Mouse (Mus musculus) lung, embryonic 16.5 days (tissue): ENCODE results near the gene Ncapg2. TPM values are rescaled to one million over a fixed set of nuclear protein-coding genes. Genes with fewer than 3 reads are reported as not detected.

ENCODE experiments used
- ATAC-seq: fragments of 200-750 bp; cut with Nextera tagmentation; 2 replicates; pipeline ENCODE4 v1.8.0; 2017; ENCODE audit warnings: low read depth, mild to moderate bottlenecking, moderate library complexity
- H3K27ac ChIP-seq: fragments of 300-500 bp; sonication (generic); 2 replicates; pipeline ENCODE4 v1.5.1; 2014; ENCODE audit warnings: mild to moderate bottlenecking, control low read depth, low read length
- H3K27me3 ChIP-seq: fragments of 300-500 bp; sonication (generic); 2 replicates; pipeline ENCODE4 v1.6.1; 2014; ENCODE audit warnings: low read depth, low read length, mixed read lengths; ENCODE audit not compliant: control insufficient read depth, insufficient read depth
- H3K36me3 ChIP-seq: fragments of 300-500 bp; sonication (generic); 2 replicates; pipeline ENCODE4 v1.6.1; 2014; ENCODE audit warnings: low read length; ENCODE audit not compliant: control insufficient read depth, insufficient read depth
- H3K4me1 ChIP-seq: fragments of 300-500 bp; sonication (generic); replicated peaks from 2 replicates; pipeline ENCODE4 v1.6.1; 2014; ENCODE audit warnings: low read length, mixed read lengths; ENCODE audit not compliant: control insufficient read depth, insufficient read depth
- H3K4me2 ChIP-seq: fragments of 300-500 bp; sonication (generic); 2 replicates; pipeline ENCODE4 v1.6.1; 2014; ENCODE audit warnings: low read depth, low read length, control low read depth
- H3K4me3 ChIP-seq: fragments of 300-500 bp; sonication (generic); 2 replicates; pipeline ENCODE4 v1.5.1; 2014; ENCODE audit warnings: mild to moderate bottlenecking, low read length, control low read depth
- H3K9ac ChIP-seq: fragments of 300-500 bp; sonication (generic); 2 replicates; pipeline ENCODE4 v1.6.1; 2014; ENCODE audit warnings: low read length, control low read depth
- H3K9me3 ChIP-seq: fragments of 300-500 bp; sonication (generic); 2 replicates; pipeline ENCODE4 v1.6.1; 2016; ENCODE audit warnings: low read length; ENCODE audit not compliant: control insufficient read depth
- WGBS: fragments of 180-500 bp; shearing (Covaris S2); extraction: QIAGEN DNeasy Blood & Tissue Kit; methylation state at CpG from one replicate; pipeline ENCODE4 v1.1.7; 2014; 5-methylcytosine and 5-hydroxymethylcytosine counted together
- polyA plus RNA-seq: library from polyadenylated mRNA; unstranded; fragments of >200 nt; fragmentation: Nextera tagmentation; extraction: Ambion mirVana; gene quantifications from 2 replicates; pipeline ENCODE4 v1.2.1, GENCODE M21; 2015

Ncapg2 gene
- polyA plus RNA-seq, 1 experiment from 2014 or later, result 46.4 TPM

- Histone ChIP-seq H3K4me3 (no peak overlapping the region), H3K27ac (no peak overlapping the region), H3K9ac (no peak overlapping the region), H3K4me1 (no peaks in the 10 kb centered on the region), H3K27me3 (no peaks in the 10 kb centered on the region), H3K4me2 (no peak overlapping the region), H3K9me3 (no peaks in the 10 kb centered on the region), H3K36me3 (no peaks in the 10 kb centered on the region)
- WGBS, result 55% methylated on average over 2 of the region's 2 CpGs
- no peak for ATAC-seq
These were observed 10.9 kb upstream of the Ncapg2 start for GRCm38 (mm10) chr12:116394327-116394726.

- Histone ChIP-seq H3K4me2 (no peak overlapping the region), H3K4me3 (no peak overlapping the region), H3K36me3 (no peaks in the 10 kb centered on the region), H3K9me3 (no peaks in the 10 kb centered on the region), H3K27ac (no peak overlapping the region), H3K4me1 (no peaks in the 10 kb centered on the region), H3K27me3 (no peaks in the 10 kb centered on the region), H3K9ac (no peak overlapping the region)
- ATAC-seq, result no peak
- 87% methylated on average over 2 of the region's 2 CpGs for WGBS
These were observed 9.9 kb upstream of the Ncapg2 start for GRCm38 (mm10) chr12:116395312-116395711.

GRCm38 (mm10) chr12:116396072-116396695 lies 9.0 kb upstream of the Ncapg2 start:
- no peaks in the 10 kb centered on the region for H3K4me1 ChIP-seq
- no peaks in the 10 kb centered on the region for H3K9me3 ChIP-seq
- H3K4me2 ChIP-seq, result no peak overlapping the region
- ATAC-seq, result no peak
- H3K9ac ChIP-seq, result no peak overlapping the region
- no peak overlapping the region for H3K27ac ChIP-seq
- 82% methylated on average over 2 of the region's 2 CpGs for WGBS
- H3K4me3 ChIP-seq, result no peak overlapping the region
- no peaks in the 10 kb centered on the region for H3K27me3 ChIP-seq
- H3K36me3 ChIP-seq, result no peaks in the 10 kb centered on the region

- Histone ChIP-seq H3K27me3 (no peaks in the 10 kb centered on the region), H3K9ac (peak overlapping the region; percentile 91)
These were observed 1.1 kb upstream of the Ncapg2 start for GRCm38 (mm10) chr12:116404012-116404679.

GRCm38 (mm10) chr12:116405836-116406155 lies 594 bp downstream of the Ncapg2 start:
- Histone ChIP-seq H3K4me2 (peak overlapping the region; percentile 87), H3K36me3 (peaks cover 28% of the 10 kb centered on the region), H3K9me3 (peaks cover 17% of the 10 kb centered on the region)

More at GRCm38 (mm10) chr12:116404012-116404679, 1.1 kb upstream of the Ncapg2 start:
- H3K4me3 ChIP-seq, result peak overlapping the region; percentile 98
- H3K36me3 ChIP-seq, result peaks cover 24% of the 10 kb centered on the region
- H3K4me1 ChIP-seq, result peaks cover 8% of the 10 kb centered on the region
- no peak for ATAC-seq
- peaks cover 17% of the 10 kb centered on the region for H3K9me3 ChIP-seq
- no peak overlapping the region for H3K27ac ChIP-seq
- H3K4me2 ChIP-seq, result peak overlapping the region; percentile 87
- WGBS, result 96% methylated on average over 18 of the region's 18 CpGs

GRCm38 (mm10) chr12:116407883-116408282 lies 2.7 kb downstream of the Ncapg2 start:
- 95% methylated on average over 5 of the region's 5 CpGs for WGBS
- H3K27me3 ChIP-seq, result no peaks in the 10 kb centered on the region
- peaks cover 11% of the 10 kb centered on the region for H3K9me3 ChIP-seq
- H3K27ac ChIP-seq, result no peak overlapping the region
- H3K36me3 ChIP-seq, result peaks cover 37% of the 10 kb centered on the region
- H3K4me3 ChIP-seq, result no peak overlapping the region
- H3K9ac ChIP-seq, result no peak overlapping the region
- H3K4me1 ChIP-seq, result peaks cover 8% of the 10 kb centered on the region
- ATAC-seq, result no peak
- no peak overlapping the region for H3K4me2 ChIP-seq

More at GRCm38 (mm10) chr12:116405836-116406155, 594 bp downstream of the Ncapg2 start:
- no peaks in the 10 kb centered on the region for H3K27me3 ChIP-seq
- H3K4me1 ChIP-seq, result peaks cover 8% of the 10 kb centered on the region
- peak overlapping the region; percentile 63 for H3K27ac ChIP-seq
- H3K4me3 ChIP-seq, result peak overlapping the region; percentile 98
- peak overlapping the region; percentile 91 for H3K9ac ChIP-seq
- ATAC-seq, result peak; percentile 27; the same call in 1 of the 2 replicates
- 7% methylated on average over 8 of the region's 8 CpGs for WGBS

GRCm38 (mm10) chr12:116414941-116415340 lies 9.7 kb downstream of the Ncapg2 start:
- Histone ChIP-seq H3K4me1 (no peaks in the 10 kb centered on the region), H3K9ac (no peak overlapping the region), H3K36me3 (peaks cover 31% of the 10 kb centered on the region), H3K4me2 (no peak overlapping the region), H3K9me3 (no peaks in the 10 kb centered on the region), H3K27ac (no peak overlapping the region), H3K27me3 (no peaks in the 10 kb centered on the region), H3K4me3 (no peak overlapping the region)
- 88% methylated on average over 4 of the region's 4 CpGs for WGBS
- no peak for ATAC-seq

- Histone ChIP-seq H3K4me3 (no peak overlapping the region), H3K4me1 (no peaks in the 10 kb centered on the region), H3K27me3 (no peaks in the 10 kb centered on the region), H3K36me3 (peaks cover 28% of the 10 kb centered on the region), H3K9me3 (no peaks in the 10 kb centered on the region), H3K9ac (no peak overlapping the region), H3K4me2 (no peak overlapping the region), H3K27ac (no peak overlapping the region)
- WGBS, result 83% methylated on average over 1 of the region's 1 CpGs
- ATAC-seq, result no peak
These were observed 11.3 kb downstream of the Ncapg2 start for GRCm38 (mm10) chr12:116416514-116416913.

- Histone ChIP-seq H3K9ac (no peak overlapping the region), H3K4me1 (no peaks in the 10 kb centered on the region), H3K4me3 (no peak overlapping the region), H3K4me2 (no peak overlapping the region), H3K27ac (no peak overlapping the region), H3K36me3 (peaks cover 26% of the 10 kb centered on the region), H3K9me3 (no peaks in the 10 kb centered on the region), H3K27me3 (no peaks in the 10 kb centered on the region)
- 74% methylated on average over 2 of the region's 2 CpGs for WGBS
- ATAC-seq, result no peak
These were observed 16.5 kb downstream of the Ncapg2 start for GRCm38 (mm10) chr12:116421656-116422055.
